Mouse (Mus musculus): ENCODE measurements at regions not wholly inside any gene's neighbourhood (a gene's known extent, or its start where the extent isn't known, plus 50 kb on each side); places are given as distances from the start of the nearest gene placed in this dataset.

- TF ChIP-seq FLI1 (IDR thresholded peaks at IDR 0.05; ENCODE audit: low read length) (no peak), GATA1 (IDR thresholded peaks at IDR 0.05; ENCODE audit: borderline replicate concordance, low read length) (no peak)
Observed at GRCm38 (mm10) chr5:39155763-39156162, 279.2 kb upstream of the Clnk start.

Measured in megakaryocyte, embryonic 14.5 days (primary cell).